Mouse (Mus musculus) mouse trophoblast stem cell (cell line): ENCODE data around the gene Grin2b.

Experiments
- in situ Hi-C, 2 experiments: fragments of 300-500 bp; cut with MseI, MboI; formaldehyde crosslinking; loops; 2 replicates in 1 of 2; 3 replicates in 1 of 2; pipeline ENCODE4 v1.15.1; 2025

Grin2b gene

DNA sequence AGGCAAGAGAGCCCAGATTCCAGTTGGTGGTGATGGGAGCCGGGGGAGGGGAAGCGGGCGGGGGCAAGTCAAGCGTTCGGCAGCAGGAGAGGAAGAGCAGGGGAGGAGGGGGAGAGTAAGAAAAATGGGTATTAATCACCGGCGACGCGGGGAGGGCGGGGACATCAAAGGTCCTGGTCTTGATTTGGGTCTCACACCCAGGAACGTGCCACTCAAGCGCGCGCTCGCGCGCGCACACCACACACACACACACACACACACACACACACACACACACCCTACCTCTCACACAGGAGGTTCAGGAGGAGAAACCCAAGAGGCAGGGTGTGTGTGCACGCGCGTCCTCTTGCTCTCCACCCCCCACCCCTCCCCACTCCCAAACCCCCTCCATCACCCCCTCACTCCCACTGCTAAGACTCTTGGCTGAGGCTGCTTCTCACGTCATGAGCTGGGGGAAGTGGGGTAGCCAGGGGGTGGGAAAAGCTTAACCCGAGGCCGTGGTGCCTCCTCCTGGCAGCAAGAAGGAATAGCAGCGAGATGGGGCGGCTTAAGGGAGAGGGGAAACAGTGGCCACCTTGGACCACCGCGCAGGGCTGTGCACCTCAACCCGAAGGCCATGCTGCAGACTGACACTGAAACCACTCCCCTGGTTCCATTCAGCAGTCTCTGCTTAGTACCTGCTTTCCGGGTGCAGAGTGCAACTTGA lies at the start of gene Grin2b:
TSS of gene Grin2b (minus strand) at position 321 of the 706 bp plus-strand sequence.
- in situ Hi-C loops: no loop called here

DNA sequence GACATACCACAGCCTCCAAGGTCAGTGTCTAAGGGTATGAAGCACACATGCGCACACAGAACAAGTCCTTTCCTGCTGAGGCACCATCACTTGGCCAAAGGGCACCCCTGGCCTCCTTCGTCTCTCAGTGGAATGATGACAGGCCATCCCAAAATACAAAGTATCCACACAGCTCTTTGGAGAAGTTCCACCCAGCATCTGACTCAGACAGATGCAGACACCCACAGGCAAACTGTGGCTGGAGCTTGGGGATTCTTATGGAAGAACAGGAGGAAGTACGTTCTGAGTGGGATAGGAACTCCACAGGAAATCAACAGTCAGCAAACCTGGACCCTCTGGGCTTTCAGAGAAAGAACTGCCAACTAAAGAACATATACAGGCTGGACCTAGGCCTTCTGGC lies 48.6 kb upstream of the Grin2b start:
- in situ Hi-C loops: no loop called here

DNA sequence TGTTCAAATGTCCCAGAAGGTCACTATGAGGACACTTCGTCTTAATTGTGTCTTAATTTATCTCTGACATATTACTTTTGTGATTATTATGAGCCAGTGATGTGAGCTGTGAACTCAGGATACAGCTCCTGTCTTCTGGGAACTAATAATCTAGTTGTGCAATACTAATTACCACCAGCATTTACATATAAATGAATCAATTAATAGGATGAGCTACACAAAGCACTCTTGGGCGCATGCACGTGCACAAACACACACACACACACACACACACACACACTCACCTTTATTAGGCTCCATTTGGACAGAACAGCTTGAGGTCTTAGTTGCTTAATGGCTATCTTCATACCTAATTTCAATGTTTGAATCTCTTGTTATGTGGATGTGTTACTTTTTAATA lies 37.1 kb upstream of the Grin2b start:
- in situ Hi-C loops: no loop called here

DNA sequence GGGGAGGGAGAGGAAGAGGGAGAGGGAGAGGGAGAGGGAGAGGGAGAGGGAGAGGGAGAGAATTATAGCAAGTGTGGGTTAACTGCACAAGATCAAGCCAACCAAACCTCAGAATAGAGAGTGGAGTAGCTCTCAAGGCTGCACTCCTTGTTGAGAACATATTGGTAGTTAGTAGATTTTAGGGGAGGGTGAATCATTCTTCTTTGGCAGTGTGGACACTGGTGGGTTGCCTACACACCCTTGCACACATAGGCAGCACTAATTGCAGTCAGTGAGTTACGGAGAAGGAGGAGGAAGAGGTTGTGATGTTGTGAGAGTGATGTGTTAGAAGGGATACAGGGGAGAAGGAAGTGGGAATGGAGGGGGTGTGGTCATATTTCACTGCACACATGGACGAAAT lies 26.5 kb upstream of the Grin2b start:
- in situ Hi-C loops: no loop called here

DNA sequence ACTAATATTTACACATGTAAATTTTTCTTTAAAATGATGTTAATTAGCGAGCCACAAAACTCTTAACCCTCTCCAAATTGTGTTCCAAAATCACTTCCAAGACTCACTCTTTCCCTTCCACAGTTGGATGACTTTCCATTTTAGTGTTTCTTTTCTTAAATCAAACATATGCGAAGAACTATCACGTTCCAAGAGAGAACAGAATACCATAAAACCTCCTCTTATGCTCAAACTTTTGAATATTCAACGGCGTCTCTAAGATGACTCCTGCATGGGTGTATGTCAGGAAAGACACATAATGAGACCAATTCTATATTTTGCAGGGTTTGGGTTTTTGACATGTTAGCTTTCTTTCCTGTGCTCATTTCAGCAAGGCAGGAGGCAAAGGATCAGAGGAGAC lies 21.3 kb upstream of the Grin2b start:
- in situ Hi-C loops: no loop called here

DNA sequence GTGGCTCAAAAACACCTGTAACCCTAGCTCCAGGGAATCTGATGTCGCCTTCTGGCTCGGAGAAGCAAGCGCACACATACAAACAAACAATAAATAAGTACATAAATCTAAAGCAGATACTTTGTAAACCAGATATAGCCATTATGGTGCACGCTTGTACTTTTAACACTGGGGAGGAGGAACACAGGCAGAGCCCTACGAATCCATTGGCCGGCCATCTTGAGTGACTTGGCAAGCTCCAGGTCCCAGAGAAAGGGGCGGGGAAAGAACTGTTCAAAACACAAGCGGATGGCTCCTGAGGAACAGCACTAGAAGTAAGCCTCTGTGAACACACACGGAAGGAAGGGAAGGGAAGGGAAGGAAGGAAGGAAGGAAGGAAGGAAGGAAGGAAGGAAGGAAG lies 4.8 kb upstream of the Grin2b start:
- in situ Hi-C loops: no loop called here

DNA sequence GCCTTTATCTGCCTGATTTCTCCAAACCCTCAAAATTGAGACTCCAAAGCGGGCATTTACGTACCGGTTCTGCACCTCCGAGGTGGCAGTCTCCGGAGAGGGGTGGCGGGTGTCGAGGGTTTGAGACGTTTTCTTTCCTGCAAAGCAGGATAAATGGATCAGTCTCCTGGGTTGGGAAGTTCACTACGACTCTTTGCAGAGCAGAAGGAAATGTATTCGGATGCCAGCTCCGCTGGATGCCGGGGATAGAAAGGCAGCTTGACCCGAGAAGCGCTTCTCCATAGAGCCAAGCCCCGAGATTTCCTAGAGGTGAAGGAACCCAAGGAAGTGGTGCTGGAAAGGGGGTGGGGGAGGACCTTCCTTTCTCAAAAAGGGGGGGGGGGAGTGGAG lies 515 bp downstream of the Grin2b start:
- in situ Hi-C loops: no loop called here

DNA sequence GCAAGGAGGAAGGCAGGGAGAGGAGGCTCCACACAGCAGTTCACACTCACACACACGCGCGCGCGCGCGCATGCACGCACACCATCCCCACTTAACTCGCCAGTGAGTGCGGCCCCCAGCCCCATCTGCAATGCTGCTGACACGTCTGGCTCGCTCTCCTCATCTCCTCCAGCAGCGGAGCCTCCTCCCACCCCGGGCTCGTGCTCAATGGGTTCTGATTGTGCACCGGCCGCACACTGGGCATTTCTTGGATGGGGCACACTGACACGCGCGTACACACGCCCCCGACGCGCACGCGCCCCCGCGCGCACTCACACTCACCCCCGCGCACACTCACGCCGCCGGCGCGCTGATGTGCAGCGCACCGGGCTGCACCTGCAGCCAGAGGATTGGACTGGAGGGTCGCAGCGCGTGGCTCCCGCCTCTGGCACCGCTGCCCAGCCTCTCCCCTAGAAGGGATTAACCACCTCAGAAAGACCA lies 1.1 kb downstream of the Grin2b start:
- in situ Hi-C loops: no loop called here

DNA sequence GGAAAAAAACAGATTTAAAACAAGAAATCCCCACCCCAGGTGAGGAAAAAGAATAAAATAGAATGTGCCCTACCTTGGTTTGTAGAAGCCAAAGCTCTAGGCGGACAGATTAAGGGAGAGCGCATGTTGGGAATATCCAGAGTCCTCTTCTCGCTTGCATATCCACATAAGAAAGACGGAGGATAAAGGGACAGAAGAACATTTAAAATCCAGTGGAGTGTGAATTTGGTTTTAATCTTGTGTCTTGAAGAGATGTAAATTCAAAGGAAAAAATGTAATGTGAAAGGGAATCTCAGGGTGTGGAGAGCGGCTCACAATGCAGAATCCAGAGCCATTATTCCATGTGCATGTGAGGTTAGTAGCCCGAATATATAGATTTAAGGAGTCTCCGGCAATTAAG lies 2.0 kb downstream of the Grin2b start:
- in situ Hi-C loops: no loop called here

DNA sequence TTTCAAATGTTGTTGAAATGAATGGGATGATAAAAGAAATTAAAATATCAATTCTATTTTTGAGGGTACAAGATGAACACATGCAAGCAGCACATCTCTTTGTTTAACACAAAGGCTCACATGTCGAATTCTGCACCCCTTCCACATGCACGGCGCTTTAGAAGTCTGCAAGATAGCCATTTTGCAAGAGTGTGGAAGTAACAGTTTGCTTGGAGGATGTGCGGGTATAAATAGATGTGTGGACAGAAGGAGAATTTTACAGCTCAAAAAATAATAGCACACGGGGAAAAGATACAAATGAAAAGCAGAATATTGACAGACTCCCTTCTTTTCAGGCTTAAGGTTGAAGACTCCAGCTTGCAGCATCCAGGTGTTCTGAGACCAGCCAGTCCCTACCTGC lies 2.9 kb downstream of the Grin2b start:
- in situ Hi-C loops: no loop called here

DNA sequence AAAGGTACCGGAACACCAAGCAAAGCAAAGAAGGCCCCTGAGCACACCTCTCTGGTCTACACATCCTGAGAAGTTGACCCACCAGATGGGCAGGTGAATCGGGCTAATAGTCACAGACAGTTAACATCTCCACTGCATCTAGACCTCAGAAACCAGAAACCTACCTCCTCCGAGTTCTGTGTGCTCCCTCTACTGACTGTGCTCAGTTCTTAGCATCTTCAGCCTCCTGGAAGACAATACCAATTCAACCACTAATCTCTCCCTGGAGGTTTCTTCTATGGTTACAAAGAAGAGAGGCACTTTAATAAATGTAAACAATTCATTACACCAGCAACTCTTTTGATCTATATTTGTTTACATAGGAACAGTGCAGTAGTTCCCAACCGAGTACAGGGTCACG lies 6.0 kb downstream of the Grin2b start:
- in situ Hi-C loops: no loop called here

DNA sequence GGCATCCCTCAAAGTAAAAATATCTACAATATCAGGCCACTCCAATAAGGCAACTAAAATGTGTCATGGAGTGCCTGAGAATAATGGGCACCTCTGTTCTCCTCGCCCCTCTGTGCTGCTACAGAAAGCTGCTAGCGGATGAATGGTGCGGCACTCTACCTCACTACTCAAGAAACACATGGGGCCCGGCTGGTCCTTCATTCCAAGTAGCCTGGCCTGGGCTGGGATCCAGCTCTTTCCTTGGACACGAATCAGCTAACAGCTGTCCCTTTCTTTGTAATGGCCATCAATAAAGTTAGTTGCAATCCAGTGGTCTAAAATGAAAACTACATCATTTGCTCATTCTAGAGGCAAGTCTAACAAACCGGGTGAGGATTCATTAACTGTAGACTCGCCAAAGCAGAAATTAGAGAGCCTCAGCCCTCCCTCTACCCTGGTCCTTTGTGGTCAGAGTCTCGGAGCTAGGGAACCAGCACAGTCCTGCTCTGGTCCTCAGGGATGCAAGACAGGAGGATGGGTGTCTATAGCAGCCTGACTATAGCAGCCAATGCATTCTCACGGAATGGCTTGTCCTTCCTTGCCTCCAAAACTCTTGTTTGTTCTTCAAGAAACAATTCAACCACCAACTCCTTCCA lies 7.8 kb downstream of the Grin2b start:
- in situ Hi-C loops: no loop called here

DNA sequence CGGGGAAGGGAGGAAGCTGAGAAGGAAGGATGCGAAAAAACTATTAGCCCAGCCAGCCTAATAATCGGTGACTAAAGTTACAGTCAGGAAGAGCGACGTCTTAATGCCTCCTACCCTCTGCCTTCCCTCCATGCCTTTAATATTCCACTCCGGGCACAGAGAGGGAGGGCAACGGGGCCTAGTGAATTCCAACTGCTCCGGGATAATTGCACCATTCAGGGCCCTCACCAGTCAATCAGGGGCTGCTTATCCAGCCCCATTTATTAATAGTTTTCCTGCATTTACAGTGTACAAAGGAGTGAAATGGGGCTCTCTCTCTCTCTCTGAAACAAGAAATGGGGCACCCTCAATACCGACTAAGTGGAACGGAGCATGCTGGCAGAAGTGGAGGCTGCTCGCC lies 11.2 kb downstream of the Grin2b start:
- in situ Hi-C loops: no loop called here

DNA sequence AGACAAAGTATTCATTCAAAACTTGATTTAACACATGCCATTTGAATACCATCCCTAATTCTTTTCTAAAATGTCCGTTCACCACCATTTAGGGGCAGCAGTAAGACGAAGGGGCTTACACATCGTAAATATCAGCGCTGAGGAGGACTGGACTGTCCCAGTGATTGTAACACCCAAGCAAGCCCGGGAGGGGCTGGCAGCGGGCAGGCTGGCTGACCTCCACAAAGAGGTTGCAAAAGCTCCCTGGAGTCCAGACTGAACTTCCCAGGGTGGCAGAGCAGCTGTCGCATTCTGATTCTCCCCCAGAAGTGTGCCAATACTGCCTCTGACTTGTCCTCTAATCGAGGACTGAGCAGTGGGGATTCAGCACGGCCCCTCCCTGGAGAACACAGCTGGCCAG lies 19.9 kb downstream of the Grin2b start:
- in situ Hi-C loops: no loop called here

DNA sequence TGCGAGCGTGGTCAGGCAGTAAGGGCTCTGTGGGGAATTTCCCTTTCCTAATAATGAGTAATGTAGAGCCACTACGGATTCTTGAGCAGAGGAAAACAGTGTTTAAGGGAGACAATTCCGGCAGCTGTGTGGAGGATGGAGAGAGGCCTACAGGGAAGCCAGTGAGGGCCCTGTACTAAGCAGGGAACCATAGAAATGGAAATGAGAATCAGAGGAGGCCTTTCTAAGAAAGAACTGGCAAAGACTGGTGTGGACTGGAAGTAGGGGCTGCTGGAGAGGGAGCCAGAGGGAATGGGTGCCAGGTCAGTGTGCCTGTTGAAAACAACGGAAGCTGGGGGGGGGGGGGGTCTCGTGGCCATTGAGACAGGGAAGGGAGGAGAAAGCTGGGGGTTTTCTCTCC lies 23.2 kb downstream of the Grin2b start:
- in situ Hi-C loops: no loop called here

DNA sequence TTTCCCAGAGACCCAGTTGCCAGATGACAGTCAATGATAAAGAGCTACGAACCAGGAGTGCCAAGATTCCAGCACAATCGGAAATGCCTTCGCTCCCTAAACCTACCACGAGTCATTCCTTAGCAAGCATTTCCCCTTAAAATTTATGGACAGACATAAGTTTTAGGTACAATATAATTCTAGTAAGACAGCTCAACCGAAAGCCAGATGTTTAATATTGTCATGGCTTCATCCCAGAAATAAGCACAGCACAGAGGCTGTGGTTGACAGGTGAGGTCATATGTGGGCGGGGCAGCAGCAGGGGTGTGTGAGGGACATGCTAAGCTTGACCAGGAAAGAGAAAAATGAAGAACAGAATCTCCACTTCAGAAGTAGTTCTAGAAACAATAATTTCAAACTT lies 33.3 kb downstream of the Grin2b start:
- in situ Hi-C loops: no loop called here

DNA sequence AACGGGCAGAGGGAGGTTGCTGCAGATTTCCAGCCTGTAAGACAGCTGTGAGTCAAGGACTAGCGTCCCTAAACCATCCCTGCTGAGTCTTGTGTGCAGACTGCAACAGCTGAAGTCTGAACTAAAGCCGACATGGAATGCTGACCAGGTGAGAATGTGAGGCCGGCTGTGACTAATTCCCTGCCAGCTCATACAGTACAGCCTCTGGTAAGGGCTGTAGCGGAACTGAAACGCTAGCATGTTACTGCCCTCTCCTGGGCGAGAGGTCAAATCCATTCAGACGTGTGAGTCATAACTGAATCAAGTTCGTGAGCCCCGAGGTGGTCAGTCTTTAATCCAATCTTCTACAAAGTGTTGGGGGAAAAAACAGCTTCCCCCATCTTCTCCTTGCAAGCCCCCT lies 42.9 kb downstream of the Grin2b start:
- in situ Hi-C loops: no loop called here

DNA sequence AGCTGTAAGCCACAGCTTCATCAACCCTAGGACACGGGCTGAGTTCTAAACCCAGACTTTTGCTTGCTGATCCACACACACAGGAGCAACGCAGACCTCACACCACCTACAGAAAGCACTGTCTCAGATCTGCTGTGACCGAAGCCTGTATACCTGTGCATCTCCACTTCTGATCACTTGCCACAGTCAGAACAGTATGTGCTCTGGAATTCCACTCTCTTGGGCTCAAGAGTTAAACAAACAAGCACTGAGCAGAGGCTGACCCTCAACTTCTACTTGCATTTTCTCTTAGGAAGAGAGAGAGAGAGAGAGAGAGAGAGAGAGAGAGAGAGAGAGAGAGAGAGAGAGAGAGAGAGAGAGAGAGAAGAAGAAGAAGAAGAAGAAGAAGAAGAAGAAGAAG lies 50.7 kb downstream of the Grin2b start:
- in situ Hi-C loops: loop anchor here in 1 of 2 experiments (25.0 kb wide), 1 partner anchor 685 kb away; no protein-coding TSS in a partner anchor

DNA sequence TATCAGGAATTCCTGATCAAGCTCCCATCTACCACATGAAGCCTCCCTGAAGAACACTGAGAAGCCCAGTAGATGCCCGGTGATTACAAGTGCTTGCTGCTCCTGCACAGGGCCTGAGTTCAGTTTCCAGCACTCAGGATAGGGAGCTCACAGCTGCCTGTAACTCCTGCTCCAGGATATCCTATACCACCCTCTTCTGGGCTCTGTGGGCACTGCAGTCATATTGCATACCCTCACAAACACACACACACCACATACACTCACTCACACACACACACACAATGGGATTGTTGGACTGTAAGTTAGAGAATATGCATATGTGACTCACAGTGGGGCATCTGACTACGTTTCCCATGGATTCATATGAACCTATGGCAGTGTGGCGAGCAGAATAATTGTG lies 55.9 kb downstream of the Grin2b start:
- in situ Hi-C loops: loop anchor here in 1 of 2 experiments (25.0 kb wide), 1 partner anchor 680 kb away; no protein-coding TSS in a partner anchor

DNA sequence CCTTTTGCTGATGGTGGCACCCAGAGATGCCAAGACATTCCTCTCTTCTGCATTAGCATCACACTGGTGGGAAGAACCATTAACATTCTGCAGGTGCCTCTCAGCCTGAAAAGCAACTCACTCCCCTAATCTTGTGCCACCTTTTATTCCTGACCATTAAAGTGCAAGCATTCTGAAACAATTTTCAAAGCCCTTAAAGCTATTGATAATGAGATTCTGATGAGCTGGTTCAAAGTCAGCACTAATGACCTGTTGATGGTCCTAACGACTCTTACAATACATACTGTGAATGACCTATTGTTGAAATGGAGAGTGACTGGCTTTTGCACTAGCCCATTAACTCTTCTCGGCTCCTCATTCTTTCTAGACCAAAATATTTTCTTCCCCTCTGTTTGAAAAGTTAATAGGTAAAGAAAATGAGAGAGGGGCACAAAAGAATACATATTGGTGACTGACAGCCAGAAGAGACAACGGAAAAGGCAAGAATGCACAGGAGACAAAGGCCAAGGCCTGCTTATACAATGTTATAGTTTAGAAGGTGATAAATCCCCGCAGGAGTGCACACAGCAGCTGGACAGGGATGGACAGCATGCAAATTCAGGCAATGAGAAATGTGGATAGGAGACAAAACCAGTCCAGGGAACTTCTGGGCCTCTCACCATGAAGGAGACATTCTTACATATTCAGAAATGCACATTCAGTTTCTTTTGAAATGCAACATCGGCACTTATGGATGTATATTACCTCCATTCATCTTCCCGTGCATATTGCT lies 59.5 kb downstream of the Grin2b start:
- in situ Hi-C loops: loop anchor here in 1 of 2 experiments (25.0 kb wide), 1 partner anchor 677 kb away; no protein-coding TSS in a partner anchor

DNA sequence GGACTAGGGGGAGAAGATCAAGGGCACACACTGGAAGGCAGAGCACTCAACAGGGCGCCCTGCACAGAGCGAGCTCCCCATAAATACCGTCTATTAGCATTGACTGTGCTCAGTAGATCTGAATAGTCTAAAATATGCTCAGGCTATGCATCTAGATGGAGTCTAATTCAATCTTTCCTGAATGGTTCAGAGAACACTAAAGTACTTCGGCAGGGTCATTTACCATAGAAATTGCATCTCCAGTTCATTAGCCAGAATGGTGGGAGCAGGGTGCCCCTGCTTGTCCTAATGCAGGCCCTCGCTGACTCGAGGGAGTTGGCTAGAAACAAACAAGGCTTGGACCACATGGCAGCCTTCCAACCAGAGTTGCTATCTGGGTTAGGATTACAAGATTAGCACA lies 64.1 kb downstream of the Grin2b start:
- in situ Hi-C loops: loop anchor here in 1 of 2 experiments (25.0 kb wide), 1 partner anchor 672 kb away; no protein-coding TSS in a partner anchor

DNA sequence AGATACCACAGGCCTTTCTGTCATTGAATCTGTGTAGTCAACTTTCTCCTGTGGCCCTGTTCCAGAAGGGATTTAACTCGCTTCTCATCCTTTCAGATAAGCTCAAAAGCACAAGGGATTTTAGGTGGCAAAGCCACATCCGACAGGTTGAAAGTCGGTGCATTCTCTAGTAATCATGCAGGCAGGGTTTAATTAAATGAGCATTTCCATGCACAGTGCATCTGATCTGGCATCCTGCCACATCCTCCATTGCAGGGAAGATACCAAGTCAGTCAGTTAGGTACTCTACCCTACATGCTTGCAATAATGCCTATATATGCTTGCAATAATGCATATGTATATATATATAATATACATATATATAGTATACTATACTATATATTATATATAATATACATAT lies 64.8 kb downstream of the Grin2b start:
- in situ Hi-C loops: loop anchor here in 1 of 2 experiments (25.0 kb wide), 1 partner anchor 671 kb away; no protein-coding TSS in a partner anchor
